Mouse (Mus musculus) cortical plate, adult 2 months (tissue): ENCODE results near the gene Ercc4.

Source experiments
- CTCF ChIP-seq: fragments of 200-500 bp; IDR thresholded peaks from 2 replicates; pipeline ENCODE4 v1.5.1; 2011; ENCODE audit warnings: mild to moderate bottlenecking, control low read depth, low read length; ENCODE audit not compliant: insufficient read depth; ENCODE audit errors: extremely low read depth
- POLR2A ChIP-seq: fragments of 200-500 bp; IDR thresholded peaks from 2 replicates; pipeline ENCODE4 v1.6.1; 2011; ENCODE audit warnings: mild to moderate bottlenecking, low read length, control low read depth; ENCODE audit not compliant: insufficient read depth; ENCODE audit errors: extremely low read depth

DNA sequence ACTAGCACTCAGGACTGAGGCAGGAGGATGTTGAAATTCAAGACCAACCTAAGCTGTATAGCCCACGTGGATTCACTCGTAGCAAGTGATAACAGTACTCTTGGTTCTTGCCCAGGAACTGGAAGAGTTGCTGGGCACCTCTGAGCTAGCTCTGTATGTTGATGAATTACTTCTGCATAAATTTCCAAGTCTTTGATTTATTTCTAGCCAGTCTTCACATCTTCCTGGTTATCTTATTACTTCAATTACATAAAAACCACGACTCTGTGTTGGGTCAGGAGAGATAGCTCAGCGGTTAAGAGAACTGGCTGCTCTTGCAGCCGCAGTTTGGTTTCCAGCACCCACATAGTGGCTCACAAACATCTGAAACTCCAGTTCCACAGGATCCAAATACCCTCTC is 43.0 kb downstream of the Ercc4 start:
- TF ChIP-seq POLR2A (no peak), CTCF (no peak)
